Mouse (Mus musculus): ENCODE results near the gene Ntrk1. TPM values are rescaled to one million over a fixed set of nuclear protein-coding genes. Genes with fewer than 3 reads are reported as not detected.

Gene Ntrk1
- polyA plus RNA-seq, 1 experiment from 2014 or later, result 16.2 TPM

- Histone ChIP-seq H3K9me3 (ENCODE audit: control insufficient read depth, low read length) (no peaks in the 10 kb centered on the region), H3K36me3 (ENCODE audit: control insufficient read depth, insufficient read depth, low read length) (peaks cover 15% of the 10 kb centered on the region; the same call in 1 of the 2 replicates), H3K9ac (ENCODE audit: low read depth, low read length) (no peak overlapping the region), H3K27me3 (replicated peaks; ENCODE audit: control insufficient read depth, insufficient read depth, low read length) (0 out of 2 replicates have a peak, but pooled peaks cover 2% of the 10 kb centered on the region), H3K4me2 (ENCODE audit: low read depth, low read length) (no peak overlapping the region), H3K27ac (replicated peaks; ENCODE audit: low read depth, low read length) (no peak overlapping the region), H3K4me3 (ENCODE audit: low read depth, low read length) (no peak overlapping the region), H3K4me1 (ENCODE audit: control insufficient read depth, insufficient read depth, low read length) (peaks cover 6% of the 10 kb centered on the region; the same call in 1 of the 2 replicates)
- DNase-seq (ENCODE audit: low spot score), result no peak
- no peak for ATAC-seq (ENCODE audit: low read depth)
- WGBS, result 80% methylated on average over 10 of the region's 13 CpGs
Measured at GRCm38 (mm10) chr3:87753829-87754228, 41.1 kb downstream of the Ntrk1 start.

- H3K27ac ChIP-seq (replicated peaks; ENCODE audit: low read depth, low read length), result no peak overlapping the region
- 83% methylated on average over 3 of the region's 3 CpGs for WGBS
- no peak for ATAC-seq (ENCODE audit: low read depth)
- H3K9me3 ChIP-seq (ENCODE audit: control insufficient read depth, low read length), result no peaks in the 10 kb centered on the region
- no peak overlapping the region for H3K4me2 ChIP-seq (ENCODE audit: low read depth, low read length)
- H3K27me3 ChIP-seq (replicated peaks; ENCODE audit: control insufficient read depth, insufficient read depth, low read length), result 0 out of 2 replicates have a peak, but pooled peaks cover 2% of the 10 kb centered on the region
- no peak overlapping the region for H3K9ac ChIP-seq (ENCODE audit: low read depth, low read length)
- H3K4me3 ChIP-seq (ENCODE audit: low read depth, low read length), result no peak overlapping the region
- peaks cover 15% of the 10 kb centered on the region; the same call in 1 of the 2 replicates for H3K36me3 ChIP-seq (ENCODE audit: control insufficient read depth, insufficient read depth, low read length)
- DNase-seq (ENCODE audit: low spot score), result no peak
- peaks cover 6% of the 10 kb centered on the region; the same call in 1 of the 2 replicates for H3K4me1 ChIP-seq (ENCODE audit: control insufficient read depth, insufficient read depth, low read length)
Measured at GRCm38 (mm10) chr3:87752567-87752966, 42.4 kb downstream of the Ntrk1 start.

GRCm38 (mm10) chr3:87749977-87750376, 45.0 kb downstream of the Ntrk1 start:
- H3K27me3 ChIP-seq (replicated peaks; ENCODE audit: control insufficient read depth, insufficient read depth, low read length), result no peaks in the 10 kb centered on the region
- no peak overlapping the region for H3K27ac ChIP-seq (replicated peaks; ENCODE audit: low read depth, low read length)
- H3K4me1 ChIP-seq (ENCODE audit: control insufficient read depth, insufficient read depth, low read length), result peaks cover 8% of the 10 kb centered on the region
- H3K9ac ChIP-seq (ENCODE audit: low read depth, low read length), result no peak overlapping the region
- peaks cover 15% of the 10 kb centered on the region; the same call in 1 of the 2 replicates for H3K36me3 ChIP-seq (ENCODE audit: control insufficient read depth, insufficient read depth, low read length)
- no peaks in the 10 kb centered on the region for H3K9me3 ChIP-seq (ENCODE audit: control insufficient read depth, low read length)
- DNase-seq (ENCODE audit: low spot score), result no peak
- H3K4me2 ChIP-seq (ENCODE audit: low read depth, low read length), result no peak overlapping the region
- ATAC-seq (ENCODE audit: low read depth), result no peak
- no peak overlapping the region for H3K4me3 ChIP-seq (ENCODE audit: low read depth, low read length)
- 92% methylated on average over 12 of the region's 12 CpGs for WGBS

GRCm38 (mm10) chr3:87749036-87749435, 45.9 kb downstream of the Ntrk1 start:
- Histone ChIP-seq H3K27me3 (replicated peaks; ENCODE audit: control insufficient read depth, insufficient read depth, low read length) (no peaks in the 10 kb centered on the region), H3K4me3 (ENCODE audit: low read depth, low read length) (no peak overlapping the region), H3K9ac (ENCODE audit: low read depth, low read length) (no peak overlapping the region), H3K4me2 (ENCODE audit: low read depth, low read length) (no peak overlapping the region), H3K36me3 (ENCODE audit: control insufficient read depth, insufficient read depth, low read length) (peaks cover 8% of the 10 kb centered on the region; the same call in 1 of the 2 replicates), H3K9me3 (ENCODE audit: control insufficient read depth, low read length) (no peaks in the 10 kb centered on the region), H3K4me1 (ENCODE audit: control insufficient read depth, insufficient read depth, low read length) (peaks cover 11% of the 10 kb centered on the region), H3K27ac (replicated peaks; ENCODE audit: low read depth, low read length) (no peak overlapping the region)
- no peak for DNase-seq (ENCODE audit: low spot score)
- 19% methylated on average over 5 of the region's 5 CpGs for WGBS
- no peak for ATAC-seq (ENCODE audit: low read depth)

- no peak for DNase-seq (ENCODE audit: low spot score)
- 48% methylated on average over 10 of the region's 13 CpGs for WGBS
- peak; percentile 30; the same call in 1 of the 2 replicates for ATAC-seq (ENCODE audit: low read depth)
Measured at GRCm38 (mm10) chr3:87748431-87748830, 46.5 kb downstream of the Ntrk1 start, which contains the start of gene Lrrc71. Gene Lrrc71 (minus strand): TSS chr3:87748625.

GRCm38 (mm10) chr3:87745036-87745659, 49.8 kb downstream of the Ntrk1 start:
- ATAC-seq (ENCODE audit: low read depth) (0 out of 2 replicates have a peak, but pooled peaks have one; percentile 20), DNase-seq (ENCODE audit: low spot score) (no peak)
- Histone ChIP-seq H3K27ac (replicated peaks; ENCODE audit: low read depth, low read length) (no peak overlapping the region), H3K27me3 (replicated peaks; ENCODE audit: control insufficient read depth, insufficient read depth, low read length) (no peaks in the 10 kb centered on the region), H3K4me1 (ENCODE audit: control insufficient read depth, insufficient read depth, low read length) (peaks cover 11% of the 10 kb centered on the region), H3K36me3 (ENCODE audit: control insufficient read depth, insufficient read depth, low read length) (no peaks in the 10 kb centered on the region), H3K4me3 (ENCODE audit: low read depth, low read length) (peak overlapping the region; percentile 20), H3K4me2 (ENCODE audit: low read depth, low read length) (peak overlapping the region; percentile 49), H3K9ac (ENCODE audit: low read depth, low read length) (peak overlapping the region; percentile 47), H3K9me3 (ENCODE audit: control insufficient read depth, low read length) (no peaks in the 10 kb centered on the region)
- 17% methylated on average over 17 of the region's 18 CpGs for WGBS

More at GRCm38 (mm10) chr3:87748431-87748830, 46.5 kb downstream of the Ntrk1 start, which contains the start of gene Lrrc71:
- Histone ChIP-seq H3K4me2 (ENCODE audit: low read depth, low read length) (no peak within 1 kb of the TSS), H3K36me3 (ENCODE audit: control insufficient read depth, insufficient read depth, low read length) (peaks cover 2% of the 10 kb centered on the region; the same call in 1 of the 2 replicates), H3K4me3 (ENCODE audit: low read depth, low read length) (no peak within 1 kb of the TSS), H3K27me3 (replicated peaks; ENCODE audit: control insufficient read depth, insufficient read depth, low read length) (no peaks in the 10 kb centered on the region), H3K27ac (replicated peaks; ENCODE audit: low read depth, low read length) (no peak within 1 kb of the TSS), H3K4me1 (ENCODE audit: control insufficient read depth, insufficient read depth, low read length) (peaks cover 11% of the 10 kb centered on the region), H3K9me3 (ENCODE audit: control insufficient read depth, low read length) (no peaks in the 10 kb centered on the region), H3K9ac (ENCODE audit: low read depth, low read length) (no peak within 1 kb of the TSS)

- H3K27me3 ChIP-seq (replicated peaks; ENCODE audit: control insufficient read depth, insufficient read depth, low read length), result no peaks in the 10 kb centered on the region
- no peak overlapping the region for H3K4me3 ChIP-seq (ENCODE audit: low read depth, low read length)
- no peak overlapping the region for H3K9ac ChIP-seq (ENCODE audit: low read depth, low read length)
- no peaks in the 10 kb centered on the region for H3K9me3 ChIP-seq (ENCODE audit: control insufficient read depth, low read length)
- no peak overlapping the region for H3K27ac ChIP-seq (replicated peaks; ENCODE audit: low read depth, low read length)
- WGBS, result 89% methylated on average over 4 of the region's 4 CpGs
- peaks cover under 1% of the 10 kb centered on the region; the same call in 1 of the 2 replicates for H3K36me3 ChIP-seq (ENCODE audit: control insufficient read depth, insufficient read depth, low read length)
- ATAC-seq (ENCODE audit: low read depth) (no peak), DNase-seq (ENCODE audit: low spot score) (no peak)
- H3K4me1 ChIP-seq (ENCODE audit: control insufficient read depth, insufficient read depth, low read length), result peaks cover 11% of the 10 kb centered on the region
- no peak overlapping the region for H3K4me2 ChIP-seq (ENCODE audit: low read depth, low read length)
Measured at GRCm38 (mm10) chr3:87743927-87744326, 51.0 kb downstream of the Ntrk1 start.

- Histone ChIP-seq H3K4me2 (ENCODE audit: low read depth, low read length) (no peak overlapping the region), H3K27ac (replicated peaks; ENCODE audit: low read depth, low read length) (no peak overlapping the region; the same call in 1 of the 2 replicates), H3K9ac (ENCODE audit: low read depth, low read length) (no peak overlapping the region), H3K4me3 (ENCODE audit: low read depth, low read length) (no peak overlapping the region), H3K4me1 (ENCODE audit: control insufficient read depth, insufficient read depth, low read length) (peaks cover 11% of the 10 kb centered on the region), H3K9me3 (ENCODE audit: control insufficient read depth, low read length) (no peaks in the 10 kb centered on the region), H3K36me3 (ENCODE audit: control insufficient read depth, insufficient read depth, low read length) (peaks cover 12% of the 10 kb centered on the region), H3K27me3 (replicated peaks; ENCODE audit: control insufficient read depth, insufficient read depth, low read length) (no peaks in the 10 kb centered on the region)
- no peak for ATAC-seq (ENCODE audit: low read depth)
- no peak for DNase-seq (ENCODE audit: low spot score)
- WGBS, result 88% methylated on average over 16 of the region's 16 CpGs
Measured at GRCm38 (mm10) chr3:87742735-87743134, 52.2 kb downstream of the Ntrk1 start.

Measured in embryonic facial prominence, embryonic 14.5 days (tissue).